Mouse (Mus musculus) granulocyte monocyte progenitor cell, adult 5-6 weeks (primary cell): ENCODE data around the gene Pkp1. TPM values are rescaled to one million over a fixed set of nuclear protein-coding genes. Genes with fewer than 3 reads are reported as not detected.

ENCODE experiments used
- ATAC-seq: replicated peaks from 2 replicates; pipeline ENCODE4 v1.8.0; 2016; ENCODE audit warnings: mild to moderate bottlenecking, moderate TSS enrichment, inconsistent platforms; ENCODE audit not compliant: poor library complexity, severe bottlenecking
- total RNA-seq, 2 experiments: library from RNA; stranded (forward) in 1 of 2; stranded (reverse) in 1 of 2; fragments of 200-712, 200-1000 nt in 1 of 2; fragments of >200 nt in 1 of 2; fragmentation: Nextera tagmentation in 1 of 2; gene quantifications; 2 replicates each; pipeline ENCODE4 v1.2.3; 2014 to 2017

Pkp1 gene
- total RNA-seq, 2 experiments from 2014 or later, result not detected

DNA sequence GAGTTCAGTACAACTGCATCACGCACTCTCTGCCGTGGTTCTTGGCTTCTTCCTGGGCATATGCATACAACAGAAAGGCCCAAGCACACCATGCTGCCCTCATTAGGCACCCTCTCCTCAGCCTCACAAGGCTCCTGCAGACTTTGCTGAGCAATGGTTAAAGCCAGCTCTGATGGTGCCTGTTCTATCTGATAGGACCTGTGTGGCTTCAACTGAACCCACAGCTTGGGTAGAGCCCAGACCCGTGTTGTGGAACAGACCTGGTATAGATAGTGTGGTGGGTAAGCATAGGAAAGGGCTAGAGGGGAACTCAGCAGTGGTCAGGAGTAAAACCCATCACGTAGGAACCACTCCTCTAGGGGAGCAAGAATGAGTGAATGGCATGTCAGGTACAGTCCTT lies 5.3 kb downstream of the Pkp1 start:
- ATAC-seq, result no peak

DNA sequence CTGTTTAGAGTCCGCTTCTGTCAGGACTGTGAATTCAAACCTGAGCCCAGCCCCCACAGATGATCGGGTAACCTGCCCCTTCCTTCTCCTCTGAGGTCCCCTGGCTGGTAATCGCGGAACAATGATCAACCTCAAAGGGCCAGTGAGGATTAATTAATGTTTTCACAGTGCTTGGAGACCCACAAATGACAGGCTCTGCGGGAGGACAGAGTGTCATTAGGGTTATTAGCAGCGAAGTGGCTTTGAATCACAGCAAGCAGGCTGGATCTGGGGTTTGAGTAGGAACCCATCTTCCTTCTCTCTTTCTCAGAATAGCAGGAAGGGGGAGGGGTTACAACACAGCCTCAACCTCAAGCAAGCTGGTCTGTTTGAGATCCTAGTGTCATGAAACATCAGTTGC lies 9.6 kb downstream of the Pkp1 start:
- no peak for ATAC-seq

DNA sequence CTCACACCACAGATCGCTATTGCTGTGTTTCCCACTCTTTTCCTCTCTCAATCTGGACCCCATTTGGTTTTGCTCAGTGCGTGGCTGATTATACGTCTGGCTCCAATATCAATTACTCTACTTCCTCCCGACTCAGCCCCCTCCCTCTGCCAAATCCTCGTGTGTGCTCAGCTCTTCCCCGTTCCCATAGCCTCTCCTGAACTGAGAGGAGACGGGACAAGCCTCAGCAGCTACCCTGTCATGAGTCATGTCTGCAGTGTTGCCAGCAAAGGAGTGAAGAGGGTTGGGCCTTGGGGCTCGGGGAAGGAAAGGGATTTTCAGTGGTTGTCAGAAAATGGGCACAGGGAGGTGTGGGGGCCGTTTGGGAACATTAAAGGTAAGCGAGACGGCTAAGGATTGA lies 12.3 kb downstream of the Pkp1 start:
- no peak for ATAC-seq

DNA sequence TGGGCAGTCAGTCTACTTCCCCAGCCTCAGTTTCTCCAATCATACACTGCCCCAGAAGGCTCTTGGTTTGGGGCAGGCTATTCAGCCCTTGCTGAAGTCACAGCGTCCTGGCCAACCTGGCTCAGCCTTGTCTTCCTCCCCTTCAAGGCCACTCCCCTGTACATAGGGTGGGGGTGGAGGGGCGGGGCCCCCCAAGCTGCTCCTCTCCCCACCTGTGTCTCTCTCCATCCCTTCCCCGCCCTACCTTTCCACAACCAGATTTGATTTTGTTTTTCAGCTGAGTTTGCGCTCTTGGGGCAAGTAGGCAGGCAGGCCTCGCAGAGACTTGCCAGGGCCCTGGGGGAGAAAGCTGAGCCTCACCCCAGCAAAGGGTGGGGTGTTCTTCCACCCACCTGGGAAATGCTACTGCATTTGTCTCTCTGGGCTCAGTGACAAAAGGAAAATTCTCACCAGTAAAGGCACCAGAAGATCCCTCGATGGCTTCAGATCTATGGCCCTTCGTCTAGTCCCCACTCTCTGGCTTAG lies 19.0 kb downstream of the Pkp1 start:
- no peak for ATAC-seq

DNA sequence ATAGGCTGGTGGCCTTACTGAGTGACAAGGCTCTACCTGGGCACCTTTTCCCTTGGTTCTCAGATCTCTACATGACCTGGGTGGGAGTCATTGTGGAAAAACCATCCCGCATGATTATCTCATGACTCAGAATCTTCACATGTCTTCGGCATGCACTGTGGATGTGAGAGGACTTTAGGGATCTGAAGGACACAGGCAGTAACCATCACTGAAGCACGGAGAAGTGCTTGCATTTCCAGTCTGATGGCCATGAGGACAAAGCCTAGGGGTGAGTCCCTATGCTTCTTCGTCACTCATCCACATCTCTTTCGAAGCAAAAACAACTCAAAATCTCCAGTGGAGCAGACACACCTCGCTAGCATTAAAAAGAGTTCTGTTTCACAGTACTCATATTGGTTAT lies 19.7 kb downstream of the Pkp1 start:
- ATAC-seq, result no peak

DNA sequence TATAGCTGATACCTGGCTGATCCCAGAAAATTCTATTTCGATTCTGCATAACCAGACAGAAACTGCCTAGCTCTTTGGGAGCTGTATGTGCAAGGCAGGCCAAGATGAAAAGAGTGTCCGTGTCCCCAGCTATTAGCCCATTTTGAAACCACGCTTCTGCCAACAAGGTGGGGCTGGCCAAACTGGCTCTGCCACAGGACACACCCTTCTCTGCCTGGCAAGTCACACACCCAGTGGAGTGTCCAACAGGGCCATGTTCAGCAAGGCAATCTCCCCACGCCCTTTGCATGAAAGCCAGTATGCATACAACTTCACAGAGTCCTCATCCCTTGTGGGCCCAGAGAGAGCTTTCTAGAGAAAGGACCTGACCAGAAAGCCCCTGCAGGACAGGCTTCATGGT lies 23.6 kb downstream of the Pkp1 start:
- no peak for ATAC-seq

DNA sequence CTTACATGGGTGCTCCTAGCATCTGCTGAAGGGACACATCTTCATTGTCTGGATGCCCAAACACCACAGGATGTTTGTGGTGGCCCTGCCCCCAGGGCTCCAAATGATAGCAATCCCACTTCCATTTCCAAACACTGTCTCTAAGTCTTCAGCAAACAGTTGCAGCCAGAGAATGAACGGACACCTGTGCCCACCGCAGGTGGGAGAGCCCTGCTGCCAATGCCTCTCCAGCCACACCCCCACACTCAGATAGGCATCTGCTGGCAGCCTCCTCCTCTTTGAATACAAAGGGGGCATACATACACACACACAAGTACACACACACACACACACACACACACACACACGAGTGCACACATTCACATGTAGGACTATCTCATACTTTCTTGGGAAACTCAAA lies 25.6 kb downstream of the Pkp1 start:
- no peak for ATAC-seq

DNA sequence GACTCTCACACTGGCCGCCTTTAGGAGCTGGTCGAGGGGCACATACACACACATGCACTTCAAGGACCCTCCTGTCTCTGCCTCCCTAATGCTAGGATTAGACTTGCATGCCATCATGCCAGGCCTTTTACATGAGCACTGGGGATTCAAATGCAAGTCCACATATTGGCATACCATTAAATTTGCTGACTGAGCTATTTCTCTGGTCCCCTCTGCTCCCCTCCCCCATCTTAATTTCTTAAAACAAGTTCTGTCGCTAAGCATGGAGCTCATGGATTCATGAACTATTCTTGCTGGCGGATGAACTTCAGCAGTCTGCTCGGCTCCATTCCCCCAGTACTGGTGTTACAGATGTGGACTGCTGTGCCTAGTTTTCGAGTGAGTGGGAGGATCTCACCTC lies 26.2 kb downstream of the Pkp1 start:
- no peak for ATAC-seq

DNA sequence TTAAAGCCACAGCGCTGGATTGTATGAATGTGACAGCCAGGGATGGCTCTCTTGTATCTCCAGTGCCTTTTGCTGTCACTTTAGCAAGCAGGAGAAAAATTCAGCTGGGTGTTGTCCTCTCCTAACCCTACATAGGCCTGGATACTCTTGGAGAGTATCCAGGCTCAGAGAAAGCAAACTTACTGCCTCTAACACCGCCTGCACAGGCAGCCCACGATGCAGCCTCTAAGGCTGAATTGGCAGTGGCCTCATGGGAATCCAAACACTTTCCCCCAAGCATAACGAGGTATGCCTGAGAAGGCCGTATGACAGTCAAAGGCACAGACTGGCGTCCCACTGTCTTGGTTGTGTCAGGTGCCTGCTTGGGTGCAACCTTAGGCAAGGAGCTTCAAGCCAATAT lies 26.8 kb downstream of the Pkp1 start:
- no peak for ATAC-seq

DNA sequence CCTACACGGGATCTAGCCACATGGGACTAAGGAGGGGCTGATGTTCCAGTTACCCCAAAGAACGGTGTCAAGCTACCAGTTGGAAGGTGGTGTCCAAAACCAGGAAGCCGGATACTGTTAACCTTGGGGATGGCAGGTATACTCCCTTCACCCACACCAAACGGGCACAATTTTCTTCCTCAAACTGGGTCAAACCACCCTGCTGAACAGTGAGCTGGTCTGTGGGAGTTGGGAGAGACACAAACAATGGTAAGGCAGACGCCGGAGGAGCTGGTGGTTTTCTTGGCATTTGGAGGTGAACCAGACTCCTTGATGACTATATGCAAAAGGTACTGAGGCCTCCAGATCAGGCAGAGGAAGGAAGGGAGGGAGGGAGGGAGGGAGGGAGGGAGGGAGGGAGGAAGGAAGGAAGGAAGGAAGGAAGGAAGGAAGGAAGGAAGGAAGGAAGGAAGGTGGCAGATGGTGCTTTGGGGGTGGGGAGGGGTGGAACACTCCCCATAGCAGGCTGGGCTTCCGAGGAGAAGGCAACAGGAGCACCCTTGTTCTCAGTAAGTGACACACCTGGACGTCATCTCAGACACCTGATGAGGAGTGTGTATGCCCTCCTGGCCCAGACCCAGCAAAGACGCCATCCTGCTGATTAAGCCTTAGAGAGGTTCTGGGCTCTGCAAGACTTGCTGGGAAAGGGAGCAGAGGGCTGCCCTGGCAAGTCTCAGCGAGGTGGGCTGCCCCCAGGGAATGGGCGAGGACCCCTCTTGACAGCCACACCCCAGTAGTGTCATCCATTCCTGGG lies 27.4 kb downstream of the Pkp1 start:
- ATAC-seq, result no peak

DNA sequence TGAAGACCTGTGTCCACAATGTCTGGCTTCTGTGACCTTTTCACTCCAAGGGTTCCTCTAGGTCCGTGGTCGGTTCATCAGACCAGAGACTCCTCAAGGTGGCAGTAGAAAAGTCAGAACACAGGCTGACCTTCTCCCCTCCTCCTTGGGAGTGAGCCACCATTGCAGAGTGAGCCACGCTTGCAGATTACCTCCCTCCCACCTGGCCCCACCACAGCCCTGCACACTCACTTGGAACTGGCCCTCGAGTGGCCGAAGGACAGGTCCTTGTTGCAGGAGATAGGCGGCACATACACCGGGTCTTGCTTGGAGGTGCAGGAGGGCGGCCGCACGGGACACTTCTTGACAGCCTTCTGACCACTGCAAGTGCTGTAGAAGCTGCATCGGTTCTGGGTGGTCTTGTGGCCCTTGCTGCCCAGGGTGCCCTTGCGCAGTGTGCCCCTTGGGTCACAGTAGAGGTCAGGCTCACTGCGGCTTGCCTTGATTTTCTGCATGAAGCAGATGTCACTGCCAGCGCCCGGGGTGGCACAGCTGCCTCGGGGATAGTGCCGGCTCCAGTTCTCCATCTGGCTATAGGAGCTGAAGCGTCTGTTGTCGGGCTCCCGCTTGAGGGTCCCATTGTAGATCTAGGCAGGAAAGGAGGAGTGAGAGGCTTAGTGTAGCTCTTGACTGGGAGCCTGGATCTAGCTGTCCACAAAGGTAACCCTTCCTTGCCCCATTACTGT lies 29.4 kb downstream of the Pkp1 start:
- no peak for ATAC-seq

DNA sequence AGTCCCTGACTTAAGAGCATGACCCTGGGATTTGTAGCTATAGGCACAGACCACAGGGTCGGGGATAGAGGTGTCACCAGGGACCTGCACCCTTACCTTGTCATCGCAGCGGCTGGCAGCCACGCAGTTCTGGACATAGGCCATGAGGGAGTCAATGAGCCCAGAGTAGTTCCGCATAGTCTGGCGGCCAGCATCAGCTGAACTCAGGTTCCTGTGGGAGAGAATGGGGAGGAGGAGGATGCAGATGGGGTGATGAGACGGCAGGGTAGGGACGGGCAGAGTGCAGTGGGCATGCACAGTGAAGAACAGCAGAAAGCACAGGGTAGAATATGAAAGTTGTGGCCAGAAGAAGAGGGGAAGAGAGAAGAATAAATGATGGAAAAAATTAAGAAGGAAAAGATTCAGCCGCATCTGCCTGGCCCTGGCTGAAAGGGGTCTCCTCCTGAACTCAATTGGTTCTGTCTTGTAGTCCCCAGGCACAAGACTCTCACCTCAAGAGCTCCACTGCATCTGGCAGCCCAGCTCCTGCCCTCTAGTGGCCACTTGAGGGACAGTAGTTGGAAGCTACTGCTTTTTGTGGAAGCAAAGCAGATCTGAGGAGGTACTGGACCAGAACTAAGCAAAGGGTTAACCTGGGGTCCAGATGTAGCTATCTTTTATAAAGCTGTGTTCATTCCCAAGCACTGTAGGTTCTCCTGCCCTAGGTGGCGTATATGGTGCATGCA lies 36.5 kb downstream of the Pkp1 start:
- ATAC-seq, result peak; percentile 82

DNA sequence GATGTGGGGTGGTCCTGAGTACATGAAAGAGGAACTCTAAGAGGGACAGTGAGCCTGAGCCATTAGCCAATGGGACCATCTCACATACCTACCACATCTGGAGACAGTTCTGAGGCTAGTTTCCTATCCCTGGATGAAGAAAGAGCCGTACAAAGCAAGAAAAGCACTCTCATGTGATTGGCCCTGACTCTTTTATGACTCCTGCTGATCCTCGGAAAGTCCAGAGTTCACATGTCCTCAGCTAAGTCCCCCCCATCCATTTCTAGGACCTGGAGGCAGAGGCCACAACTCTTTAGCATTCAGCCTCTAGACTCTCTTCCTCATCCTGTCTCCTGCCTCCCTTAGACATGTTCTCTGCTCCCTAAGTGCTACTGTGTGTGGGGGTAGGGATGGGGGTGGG lies 41.8 kb downstream of the Pkp1 start:
- no peak for ATAC-seq

DNA sequence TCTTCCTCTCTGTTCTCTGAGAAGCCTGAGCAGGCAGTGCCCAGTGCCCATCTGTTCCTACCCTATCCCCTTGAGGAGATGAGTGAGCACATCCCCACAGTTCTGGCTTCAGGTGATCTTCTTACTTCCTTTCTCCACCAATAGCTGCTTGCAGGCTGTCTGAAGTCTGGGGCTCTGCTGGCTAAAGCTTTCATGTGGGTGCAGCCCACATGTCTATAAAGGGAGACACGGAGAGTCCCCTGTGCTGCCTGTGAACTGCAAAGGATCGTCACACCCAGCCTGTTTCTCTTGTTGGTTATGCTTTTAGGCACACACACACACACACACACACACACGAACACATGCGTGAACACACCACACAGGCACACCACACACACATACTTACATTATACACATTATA lies 46.0 kb downstream of the Pkp1 start:
- ATAC-seq, result no peak

DNA sequence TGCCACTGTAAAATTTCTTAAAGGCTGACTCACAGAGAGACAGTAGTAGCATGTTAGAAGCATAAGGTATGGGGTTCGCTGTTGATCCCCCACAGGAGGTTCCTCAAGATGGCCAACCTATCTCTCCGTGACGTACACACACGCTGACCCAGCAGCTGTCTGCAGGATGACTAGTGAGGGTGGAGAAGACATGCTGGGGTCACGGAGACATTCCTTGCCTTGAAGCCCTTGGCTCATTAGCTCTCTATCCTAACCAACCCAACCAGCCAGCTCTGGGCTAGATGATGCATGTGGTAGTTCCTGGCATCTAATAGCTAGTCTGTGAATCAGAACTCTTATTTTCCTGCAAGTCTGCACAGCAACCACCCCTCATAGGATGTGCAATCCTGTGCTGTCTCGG lies 50.4 kb downstream of the Pkp1 start:
- ATAC-seq, result no peak

DNA sequence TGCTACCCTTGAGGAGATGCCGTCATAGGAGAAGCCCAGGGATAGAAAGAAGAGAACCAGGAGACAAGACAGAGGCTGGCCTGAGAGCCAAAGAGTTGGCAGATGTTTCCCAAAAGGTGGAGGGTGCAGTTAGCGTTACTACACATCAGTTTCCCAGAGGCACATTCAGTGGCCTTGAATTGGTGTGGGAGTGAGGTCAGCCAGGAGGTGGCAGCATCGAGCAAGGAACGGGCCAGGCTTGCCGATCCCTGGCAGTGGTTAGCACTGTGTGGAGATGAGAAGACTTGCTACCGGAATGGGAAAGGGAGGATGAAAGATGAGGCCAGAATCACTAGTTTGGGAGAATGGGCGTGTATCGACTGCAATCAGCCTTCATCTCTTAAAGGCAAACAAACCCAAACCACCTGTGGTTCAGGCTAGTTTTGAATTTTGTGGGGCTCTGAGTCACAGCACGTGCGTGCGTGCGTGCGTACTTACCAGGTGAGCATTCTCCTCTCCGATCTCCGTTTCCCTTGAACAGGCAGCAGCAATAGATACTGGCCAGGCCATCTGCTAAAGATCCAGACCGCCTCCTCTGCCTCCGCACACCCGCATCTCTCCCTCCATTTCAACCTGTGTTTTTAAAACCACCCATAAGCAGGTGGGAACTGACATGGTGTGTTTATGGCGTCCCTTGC lies 53.4 kb downstream of the Pkp1 start:
- ATAC-seq, result peak; percentile 88

DNA sequence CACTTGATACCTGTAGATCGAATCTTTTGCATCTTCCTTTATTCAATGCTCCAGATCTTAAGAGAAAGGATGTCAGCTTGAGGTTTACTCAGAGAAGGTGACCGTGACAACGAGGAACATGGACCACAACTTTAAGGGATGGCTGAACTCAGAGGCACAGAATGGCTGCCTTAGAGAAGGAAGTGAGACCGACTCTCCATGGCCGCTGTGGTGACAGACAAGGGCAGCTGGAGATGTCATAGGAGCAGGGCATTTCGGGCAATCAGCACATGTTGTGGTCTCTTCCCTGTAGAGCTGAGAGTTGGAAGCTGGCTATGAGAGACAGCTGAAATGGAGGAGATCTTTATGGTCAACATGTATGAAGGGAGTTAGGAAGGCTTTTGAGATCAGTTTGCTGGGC lies 54.2 kb downstream of the Pkp1 start:
- peak; percentile 47; the same call in 1 of the 2 replicates for ATAC-seq

DNA sequence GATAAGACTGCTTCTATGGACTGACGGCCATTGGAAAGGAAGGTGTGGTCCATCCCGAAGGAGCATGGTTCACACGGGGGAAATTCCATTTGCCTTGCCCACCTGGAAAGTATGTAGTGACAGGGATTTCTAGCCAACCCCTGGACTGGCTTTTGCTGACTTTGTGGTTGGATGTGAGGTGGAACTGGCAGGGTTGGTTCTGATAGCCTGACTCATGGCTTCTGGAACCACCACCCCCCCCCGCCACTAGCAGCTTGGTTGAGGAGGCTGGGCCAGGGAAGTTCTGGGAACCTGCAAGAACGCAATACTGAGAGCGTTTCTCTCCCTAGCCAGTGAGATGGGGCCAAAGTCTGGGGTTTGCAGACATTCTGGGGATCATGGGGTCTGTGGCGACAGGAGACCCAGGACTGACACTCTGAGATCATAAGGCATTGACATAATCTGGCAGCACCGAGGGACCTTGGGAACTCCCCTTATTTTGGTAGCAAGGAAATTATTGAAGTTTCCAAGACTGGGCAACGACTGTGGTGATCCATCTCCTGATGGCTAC lies 55.1 kb downstream of the Pkp1 start:
- ATAC-seq, result no peak

DNA sequence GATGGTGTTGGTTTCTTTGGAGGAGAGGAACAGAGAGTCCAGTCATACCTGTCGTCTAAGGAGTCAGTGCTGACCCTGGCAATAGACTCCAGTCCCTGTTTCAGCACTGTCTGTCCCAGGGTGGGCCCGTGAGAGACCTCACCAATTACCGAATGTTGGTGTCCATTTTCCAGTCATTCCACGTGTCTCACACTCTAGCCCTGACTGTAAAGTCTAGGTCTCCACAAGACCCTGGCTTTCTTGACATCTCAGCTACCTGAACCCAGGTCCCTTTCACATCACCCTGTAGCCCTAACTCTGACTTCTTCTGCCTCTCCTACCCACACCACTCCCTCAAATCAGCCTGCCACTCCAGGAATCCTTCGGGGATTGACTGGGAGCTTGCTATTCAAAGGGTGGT lies 56.4 kb downstream of the Pkp1 start:
- ATAC-seq, result no peak

DNA sequence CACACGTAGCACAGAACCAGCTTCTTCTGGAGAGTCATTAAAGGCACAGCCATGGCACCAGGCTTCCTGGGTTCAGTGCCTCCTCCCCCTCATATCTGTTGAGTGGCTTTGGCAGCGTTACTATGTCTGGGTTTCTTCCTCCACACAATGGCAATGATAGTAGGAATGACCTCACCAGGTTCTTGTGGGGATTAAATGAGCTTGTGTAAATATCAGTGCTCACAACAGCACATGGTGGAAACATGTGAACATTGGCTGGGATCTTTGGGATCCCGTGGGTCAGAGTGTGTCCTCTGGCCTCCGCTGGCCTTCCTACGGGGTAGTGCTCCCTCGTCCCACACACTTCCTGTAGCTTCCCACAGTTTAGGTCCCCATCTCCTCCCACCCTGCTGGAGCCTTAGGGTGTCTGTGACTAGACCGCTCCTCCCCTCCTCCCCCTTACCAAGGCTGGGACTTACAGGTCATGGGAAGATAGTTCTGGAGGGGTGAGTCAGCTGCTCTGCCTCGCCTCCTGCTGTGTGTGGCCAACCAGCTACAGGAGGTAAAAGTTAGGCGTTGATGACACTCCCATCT lies 56.9 kb downstream of the Pkp1 start:
- no peak for ATAC-seq
